Mouse (Mus musculus) myocyte (in vitro differentiated cells): Measurements from ENCODE around the gene Pex7. TPM values are rescaled to one million over a fixed set of nuclear protein-coding genes. Genes with fewer than 3 reads are reported as not detected.

Experiments used
- H3K27me3 ChIP-seq: one replicate; pipeline ENCODE4 v1.6.1; 2011; ENCODE audit not compliant: control insufficient read depth, insufficient read depth, insufficient read length
- H3K36me3 ChIP-seq: one replicate; pipeline ENCODE4 v1.6.1; 2011; ENCODE audit not compliant: control insufficient read depth, insufficient read depth
- H3K4me2 ChIP-seq: one replicate; pipeline ENCODE4 v1.6.1; 2011; ENCODE audit warnings: low read depth, control low read depth
- H3K4me3 ChIP-seq: one replicate; pipeline ENCODE4 v1.5.1; 2011; ENCODE audit warnings: mild to moderate bottlenecking, control low read depth, moderate library complexity
- H3K79me2 ChIP-seq: one replicate; pipeline ENCODE4 v1.6.1; 2011; ENCODE audit not compliant: control insufficient read depth, insufficient read depth
- H3ac ChIP-seq: one replicate; pipeline ENCODE4 v1.6.1; 2011; ENCODE audit not compliant: control insufficient read depth, insufficient read length
- CEBPB ChIP-seq: IDR thresholded peaks from 2 replicates; pipeline ENCODE4 v1.6.1; 2011; ENCODE audit warnings: mild to moderate bottlenecking, moderate library complexity; ENCODE audit not compliant: poor library complexity, insufficient read depth, severe bottlenecking
- E2F4 ChIP-seq: IDR thresholded peaks from one replicate; pipeline ENCODE4 v1.6.1; 2011; ENCODE audit warnings: mild to moderate bottlenecking, control low read depth, moderate library complexity; ENCODE audit not compliant: insufficient read depth
- MAX ChIP-seq: IDR thresholded peaks from one replicate; pipeline ENCODE4 v1.6.1; 2011; ENCODE audit warnings: low read depth, mild to moderate bottlenecking, control low read depth
- MYOD1 ChIP-seq, 3 experiments: IDR thresholded peaks; one replicate each; pipeline ENCODE4 v1.6.1; 2011; ENCODE audit warnings: control low read depth in 2 of 3, low read depth in 2 of 3, mild to moderate bottlenecking in 2 of 3, moderate library complexity in 1 of 3; ENCODE audit not compliant: insufficient read length in 2 of 3, control insufficient read depth in 1 of 3
- MYOG ChIP-seq, 3 experiments: IDR thresholded peaks; one replicate each; pipeline ENCODE4 v1.6.1; 2011; ENCODE audit warnings: control low read depth in 2 of 3, low read depth in 2 of 3, mild to moderate bottlenecking in 2 of 3; ENCODE audit not compliant: insufficient read length in 2 of 3, control insufficient read depth in 1 of 3, insufficient read depth in 1 of 3
- POLR2A ChIP-seq: IDR thresholded peaks from one replicate; pipeline ENCODE4 v1.6.1; 2011; ENCODE audit warnings: low read depth, mild to moderate bottlenecking, control low read depth, moderate library complexity; ENCODE audit not compliant: insufficient read length
- POLR2AphosphoS2 ChIP-seq: IDR thresholded peaks from one replicate; pipeline ENCODE4 v1.6.1; 2011; ENCODE audit warnings: low read depth, control low read depth; ENCODE audit not compliant: insufficient read length
- REST ChIP-seq: IDR thresholded peaks from one replicate; pipeline ENCODE4 v1.6.1; 2011; ENCODE audit warnings: mild to moderate bottlenecking, control low read depth, moderate library complexity; ENCODE audit not compliant: insufficient read depth, insufficient read length
- SRF ChIP-seq: IDR thresholded peaks from one replicate; pipeline ENCODE4 v1.6.1; 2011; ENCODE audit warnings: low read depth; ENCODE audit not compliant: control insufficient read depth, insufficient read length
- TCF12 ChIP-seq: IDR thresholded peaks from one replicate; pipeline ENCODE4 v1.6.1; 2011; ENCODE audit warnings: mild to moderate bottlenecking, control low read depth; ENCODE audit not compliant: poor library complexity, insufficient read depth, severe bottlenecking
- TCF3 ChIP-seq: IDR thresholded peaks from one replicate; pipeline ENCODE4 v1.6.1; 2011; ENCODE audit warnings: low read depth, control low read depth; ENCODE audit not compliant: insufficient read length
- USF1 ChIP-seq: IDR thresholded peaks from one replicate; pipeline ENCODE4 v1.6.1; 2011; ENCODE audit warnings: low read depth, mild to moderate bottlenecking, control low read depth, moderate library complexity
- polyA plus RNA-seq: library from polyadenylated mRNA; unstranded; fragments of >200 nt; fragmentation: generic; extraction: Trizol; gene quantifications from one replicate; pipeline ENCODE4 v1.2.1, GENCODE M21; 2012; ENCODE audit warnings: missing spikeins

Gene Pex7
- polyA plus RNA-seq, 1 experiment = 7.9 TPM

- no peak overlapping the region for H3K4me3 ChIP-seq
- H3K27me3 ChIP-seq = peaks cover 20% of the 10 kb centered on the region
- H3K4me2 ChIP-seq = no peak overlapping the region
- no peak for TF ChIP-seq SRF
- TF ChIP-seq TCF3 = no peak
- TF ChIP-seq MYOG (IDR thresholded peaks at IDR 0.05; ENCODE audit: control insufficient read depth in 1 of 3, insufficient read depth in 1 of 3, insufficient read length in 2 of 3, low read depth in 2 of 3) = no peak
- TF ChIP-seq CEBPB = no peak
- no peak for TF ChIP-seq REST
- no peak for TF ChIP-seq E2F4
- H3K36me3 ChIP-seq = no peaks in the 10 kb centered on the region
- no peaks in the 10 kb centered on the region for H3K79me2 ChIP-seq
- no peak overlapping the region for H3ac ChIP-seq
Observed at GRCm38 (mm10) chr10:19815371-19815770, 92.1 kb downstream of the Pex7 start.

- H3K36me3 ChIP-seq = no peaks in the 10 kb centered on the region
- H3K4me3 ChIP-seq = no peak overlapping the region
- no peak overlapping the region for H3ac ChIP-seq
- TF ChIP-seq REST = no peak
- TF ChIP-seq E2F4 = no peak
- TF ChIP-seq MYOD1 (IDR thresholded peaks at IDR 0.05; ENCODE audit: control insufficient read depth in 1 of 3, insufficient read length in 2 of 3, low read depth in 2 of 3) = no peak
- TF ChIP-seq TCF3 = no peak
- TF ChIP-seq TCF12 = no peak
- no peak for TF ChIP-seq MAX
- no peak for TF ChIP-seq CEBPB
- TF ChIP-seq POLR2AphosphoS2 = no peak
- TF ChIP-seq MYOG (IDR thresholded peaks at IDR 0.05; ENCODE audit: control insufficient read depth in 1 of 3, insufficient read depth in 1 of 3, insufficient read length in 2 of 3, low read depth in 2 of 3) = no peak
- TF ChIP-seq SRF = no peak
- TF ChIP-seq POLR2A = no peak
- no peak for TF ChIP-seq USF1
- peaks cover 13% of the 10 kb centered on the region for H3K27me3 ChIP-seq
- H3K79me2 ChIP-seq = no peaks in the 10 kb centered on the region
- H3K4me2 ChIP-seq = no peak overlapping the region
Observed at GRCm38 (mm10) chr10:19811436-19812172, 95.9 kb downstream of the Pex7 start.

GRCm38 (mm10) chr10:19804763-19805162 is 102.7 kb downstream of the Pex7 start:
- H3K27me3 ChIP-seq = peaks cover 6% of the 10 kb centered on the region
- H3ac ChIP-seq = no peak overlapping the region
- no peak overlapping the region for H3K4me3 ChIP-seq
- no peaks in the 10 kb centered on the region for H3K36me3 ChIP-seq
- TF ChIP-seq TCF3 (no peak), CEBPB (no peak), USF1 (no peak), POLR2A (no peak), MYOG (IDR thresholded peaks at IDR 0.05; ENCODE audit: control insufficient read depth in 1 of 3, insufficient read depth in 1 of 3, insufficient read length in 2 of 3, low read depth in 2 of 3) (no peak), SRF (no peak), MAX (no peak), MYOD1 (IDR thresholded peaks at IDR 0.05; ENCODE audit: control insufficient read depth in 1 of 3, insufficient read length in 2 of 3, low read depth in 2 of 3) (no peak), TCF12 (no peak), REST (no peak), POLR2AphosphoS2 (no peak), E2F4 (no peak)
- no peak overlapping the region for H3K4me2 ChIP-seq
- no peaks in the 10 kb centered on the region for H3K79me2 ChIP-seq

Other genes with a start within 250 kb of the Pex7 start
- gene Il20ra, start 195.1 kb downstream of the Pex7 start, polyA plus RNA-seq = not detected
- not detected for gene Slc35d3, start 56.2 kb downstream of the Pex7 start, polyA plus RNA-seq
- gene Map3k5, start 26.8 kb upstream of the Pex7 start, polyA plus RNA-seq = 0.53 TPM
- 0.01 TPM for gene Map7, start 240.8 kb upstream of the Pex7 start, polyA plus RNA-seq